In genomic region chr11:11770691-11771090, GRCm38 (mm10) we compare ENCODE assay signal across 16 mouse cellular contexts.
"Had no signal": no experiment of that assay in that cellular context is flagged by ENCODE, and none has a peak within 500 bp of the region (broad histone marks: within the 10 kb centered on the region; RNA-seq: fewer than 3 reads in every experiment).

No protein-coding gene starts in this region.

- H3K9me3 ChIP-seq: neural tube, embryonic 13.5 days; neural tube, embryonic 15.5 days; stomach, embryonic 15.5 days had no signal

- H3K4me1 ChIP-seq: neural tube, embryonic 13.5 days; neural tube, embryonic 15.5 days; stomach, embryonic 15.5 days had no signal

- DNase-seq: retina, postnatal 1 day; right cerebral cortex, adult 18-20 months; right cerebral cortex, postnatal 14 days; right cerebral cortex, postnatal 25 days; right cerebral cortex, postnatal 4 days; spleen, adult 18-20 months; thymus, adult 18-20 months; thymus, adult 2 months; thymus, postnatal 14 days; thymus, postnatal 25 days; thymus, postnatal 36 days; thymus, postnatal 4 days had no signal

- H3K4me2 ChIP-seq: neural tube, embryonic 13.5 days; neural tube, embryonic 15.5 days; stomach, embryonic 15.5 days had no signal

- H3K27me3 ChIP-seq: neural tube, embryonic 13.5 days; neural tube, embryonic 15.5 days; stomach, embryonic 15.5 days had no signal

- H3K9ac ChIP-seq: neural tube, embryonic 13.5 days; neural tube, embryonic 15.5 days; stomach, embryonic 15.5 days had no signal

- H3K4me3 ChIP-seq: neural tube, embryonic 13.5 days; neural tube, embryonic 15.5 days; stomach, embryonic 15.5 days had no signal

- H3K36me3 ChIP-seq: neural tube, embryonic 13.5 days; neural tube, embryonic 15.5 days; stomach, embryonic 15.5 days had no signal

- H3K27ac ChIP-seq: neural tube, embryonic 13.5 days; neural tube, embryonic 15.5 days; stomach, embryonic 15.5 days; stomach, postnatal 0 days had no signal
